Comparison of ENCODE assay signal across 7 mouse cellular contexts in the genomic region with DNA sequence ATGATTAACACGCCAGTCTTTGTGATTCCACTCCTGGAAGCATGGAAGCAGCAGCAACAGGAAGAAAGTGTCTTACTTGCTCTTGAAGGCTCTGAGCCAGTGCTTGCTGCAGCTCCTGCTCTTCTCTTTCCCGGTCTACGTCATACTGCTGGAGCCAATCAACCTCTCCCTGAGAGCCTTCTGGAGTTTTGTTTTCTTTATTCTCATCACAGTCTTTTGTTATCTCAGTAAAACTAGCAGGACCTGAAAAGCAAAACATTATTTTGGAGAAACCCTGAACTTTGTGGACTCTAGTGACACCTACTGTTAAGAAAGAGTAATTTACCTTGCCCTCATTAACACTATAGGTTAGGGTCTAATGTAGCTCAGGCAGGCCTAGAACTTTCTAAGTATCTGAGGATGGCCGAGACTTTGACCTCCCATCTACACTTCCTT. TPM values are rescaled to one million over a fixed set of nuclear protein-coding genes. Genes with fewer than 3 reads are reported as not detected.
DNase-seq lines count a peak whose midpoint lies in the region; ATAC-seq lines count a peak whose summit lies in the region.

No protein-coding gene starts in this region.

- peak; percentile 90 for DNase-seq in midbrain, embryonic 11.5 days (ENCODE audit: low spot score, missing footprints)
- DNase-seq in midbrain, embryonic 10.5 days (ENCODE audit: low spot score): no peak
- peak; percentile 15 for DNase-seq in T-cell, adult 2 months (ENCODE audit: low spot score)
- DNase-seq in kidney, adult 8-10 months: peak; percentile 45 to 52
- no peak for DNase-seq in frontal cortex, postnatal 36 days (ENCODE audit: low spot score in 2 of 2)

- ATAC-seq in midbrain, embryonic 11.5 days (ENCODE audit: low FRiP score): no peak
- peak; percentile 72 for ATAC-seq in forebrain, embryonic 16.5 days
- peak; percentile 67 for ATAC-seq in neutrophil, adult 5-6 weeks (ENCODE audit: extremely low read depth, insufficient number of reproducible peaks, low FRiP score, poor library complexity, severe bottlenecking)

- no peak overlapping the region for H3K9ac ChIP-seq in midbrain, embryonic 11.5 days (ENCODE audit: low read length)
- H3K9ac ChIP-seq in forebrain, embryonic 16.5 days (replicated peaks; ENCODE audit: low read depth, low read length): no peak overlapping the region

- H3K4me1 ChIP-seq in midbrain, embryonic 11.5 days (ENCODE audit: control insufficient read depth, insufficient read depth, low read length): no peaks in the 10 kb centered on the region
- no peaks in the 10 kb centered on the region for H3K4me1 ChIP-seq in midbrain, embryonic 10.5 days
- no peaks in the 10 kb centered on the region for H3K4me1 ChIP-seq in forebrain, embryonic 16.5 days (replicated peaks; ENCODE audit: control insufficient read depth, insufficient read depth, low read length)

- H3K4me3 ChIP-seq in midbrain, embryonic 11.5 days (ENCODE audit: low read depth, low read length): no peak overlapping the region
- H3K4me3 ChIP-seq in midbrain, embryonic 10.5 days: no peak overlapping the region
- H3K4me3 ChIP-seq in forebrain, embryonic 16.5 days (replicated peaks; ENCODE audit: low read length): no peak overlapping the region

- 77% methylated on average over 4 of the region's 4 CpGs for WGBS in midbrain, embryonic 11.5 days
- 78% methylated on average over 4 of the region's 4 CpGs for whole genome bisulfite sequencing in midbrain, embryonic 10.5 days
- WGBS in forebrain, embryonic 16.5 days: 40% methylated on average over 4 of the region's 4 CpGs

- H3K9me3 ChIP-seq in midbrain, embryonic 11.5 days (ENCODE audit: control insufficient read depth, low read length): no peaks in the 10 kb centered on the region
- H3K9me3 ChIP-seq in midbrain, embryonic 10.5 days (replicated peaks): no peaks in the 10 kb centered on the region
- no peaks in the 10 kb centered on the region for H3K9me3 ChIP-seq in forebrain, embryonic 16.5 days (ENCODE audit: control insufficient read depth, low read length)

- no peak overlapping the region for H3K4me2 ChIP-seq in midbrain, embryonic 11.5 days
- H3K4me2 ChIP-seq in forebrain, embryonic 16.5 days (ENCODE audit: low read length): no peak overlapping the region

- no peak overlapping the region for H3K27ac ChIP-seq in midbrain, embryonic 11.5 days (ENCODE audit: low read depth, low read length)
- H3K27ac ChIP-seq in midbrain, embryonic 10.5 days (replicated peaks): no peak overlapping the region
- H3K27ac ChIP-seq in forebrain, embryonic 16.5 days (ENCODE audit: low read length): no peak overlapping the region

- peaks cover 14% of the 10 kb centered on the region for H3K36me3 ChIP-seq in midbrain, embryonic 11.5 days (ENCODE audit: control insufficient read depth, insufficient read depth, low read length)
- peaks cover 97% of the 10 kb centered on the region for H3K36me3 ChIP-seq in midbrain, embryonic 10.5 days
- peaks cover 35% of the 10 kb centered on the region for H3K36me3 ChIP-seq in forebrain, embryonic 16.5 days (ENCODE audit: control insufficient read depth, insufficient read depth)

- no peaks in the 10 kb centered on the region for H3K27me3 ChIP-seq in midbrain, embryonic 11.5 days (ENCODE audit: control insufficient read depth, insufficient read depth, low read length)
- H3K27me3 ChIP-seq in midbrain, embryonic 10.5 days (ENCODE audit: low read depth, poor library complexity, severe bottlenecking): no peaks in the 10 kb centered on the region
- H3K27me3 ChIP-seq in forebrain, embryonic 16.5 days (replicated peaks; ENCODE audit: control insufficient read depth, insufficient read depth, low read length): no peaks in the 10 kb centered on the region

RNA-seq across cellular contexts. Expression of gene Vil1, which starts 43.5 kb away (rescaled TPM):
- polyA plus RNA-seq in midbrain, embryonic 11.5 days (2014; fragmentation: Nextera tagmentation; extraction: Ambion mirVana): 0.19 and 0.23 TPM in 2 replicates
- 0.15 and 0.25 TPM in 2 replicates for polyA plus RNA-seq in midbrain, embryonic 10.5 days (2016; fragmentation: Nextera tagmentation; extraction: Ambion mirVana)
- polyA plus RNA-seq in forebrain, embryonic 16.5 days (2015; fragmentation: Nextera tagmentation; extraction: Ambion mirVana): 0.27 and 0.42 TPM in 2 replicates
- not detected in 2 replicates for total RNA-seq in neutrophil, adult 5-6 weeks (2017)

RNA-seq across cellular contexts. Expression of gene Cnot9, which starts 53.2 kb away (rescaled TPM):
- 100.0 and 107 TPM in 2 replicates for polyA plus RNA-seq in midbrain, embryonic 11.5 days (2014; fragmentation: Nextera tagmentation; extraction: Ambion mirVana)
- polyA plus RNA-seq in midbrain, embryonic 10.5 days (2016; fragmentation: Nextera tagmentation; extraction: Ambion mirVana): 103 and 104 TPM in 2 replicates
- 52.1 and 54.6 TPM in 2 replicates for polyA plus RNA-seq in forebrain, embryonic 16.5 days (2015; fragmentation: Nextera tagmentation; extraction: Ambion mirVana)
- 17.4 and 19.6 TPM in 2 replicates for total RNA-seq in neutrophil, adult 5-6 weeks (2017)

Comparison
In these comparisons a context has a peak if more than half of its experiments do, and no peak if none do; other contexts are left out.
1. DNase-seq: peak in midbrain, embryonic 11.5 days (single experiment), T-cell, adult 2 months (single experiment) and kidney, adult 8-10 months (2 of 2); none in midbrain, embryonic 10.5 days (single experiment) and frontal cortex, postnatal 36 days (0 of 2).